Mouse (Mus musculus) lung, postnatal 4 days (tissue): ENCODE results near the gene Gm13289.
"Not testable (repeated sequence)": the region's sequence is repeated elsewhere in the genome, so short reads cannot be mapped to it uniquely, and the experiment has no call there.

Experiments
- DNase-seq, 2 experiments: peaks; one replicate each; pipeline ENCODE4 v3.0.0; 2021

Gm13289 gene

DNA sequence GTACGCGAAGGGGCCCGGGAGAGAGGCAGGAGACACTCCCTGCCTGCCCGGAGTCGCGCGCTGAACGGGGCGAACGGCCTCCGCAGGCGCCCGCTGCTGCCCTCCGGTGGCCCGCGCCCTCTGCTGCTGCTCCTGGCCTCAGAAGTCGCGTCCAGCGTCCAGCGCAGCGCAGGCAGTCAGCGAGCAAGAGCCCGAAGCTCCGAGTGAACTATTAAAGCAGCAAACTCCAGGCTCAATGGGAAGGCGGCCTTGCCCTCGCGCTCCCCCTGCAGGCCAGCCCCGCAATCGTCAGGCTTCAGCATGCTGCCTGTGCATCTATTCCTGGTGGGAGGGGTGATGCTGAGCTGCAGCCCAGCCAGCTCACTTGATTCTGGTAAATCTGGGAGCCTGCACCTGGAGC, at the start of gene Gm13289:
TSS of gene Gm13289 (plus strand) at position 301 of the 400 bp plus-strand sequence.
- not testable (repeated sequence) for DNase-seq

DNA sequence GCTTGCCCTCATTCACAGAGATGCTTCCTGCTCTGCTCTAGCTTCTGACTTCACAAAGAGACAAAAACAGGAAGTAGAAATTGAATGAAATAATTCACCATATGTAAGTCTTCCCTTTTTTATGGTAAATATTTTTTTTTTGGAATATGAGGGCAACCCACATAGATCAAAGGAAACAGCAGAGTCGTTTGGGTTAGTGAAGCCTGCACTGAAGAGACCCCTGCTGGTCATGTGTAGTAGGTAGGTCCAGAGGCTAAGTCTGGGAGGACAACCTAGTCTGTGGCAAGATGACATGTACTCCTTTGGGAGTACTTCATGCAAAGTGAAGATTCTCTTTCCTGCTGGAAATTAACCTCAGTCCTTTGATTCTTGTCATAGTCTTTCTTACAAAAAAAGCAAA, 49.4 kb upstream of the Gm13289 start:
- peak in 1 of 2 experiments; percentile 49 for DNase-seq

DNA sequence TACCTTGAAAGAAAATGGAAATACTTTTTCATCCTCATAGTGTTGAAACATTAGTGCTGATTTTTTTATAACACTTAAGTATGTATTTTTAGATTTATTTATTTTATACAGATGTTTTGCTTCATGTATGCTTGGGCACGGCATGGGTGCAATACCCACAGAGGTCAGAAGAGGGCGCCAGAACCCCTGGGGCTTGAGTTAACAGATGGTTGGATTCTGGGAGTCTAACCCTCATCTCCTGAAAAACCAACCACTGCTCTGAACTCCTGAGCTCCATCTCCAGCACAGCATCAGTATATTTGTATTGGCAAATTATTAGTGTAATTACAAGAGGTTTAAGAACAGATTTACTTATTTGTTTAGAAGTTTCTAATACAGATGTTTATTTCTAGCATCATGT, 38.2 kb upstream of the Gm13289 start:
- peak; percentile 75 to 83 for DNase-seq

DNA sequence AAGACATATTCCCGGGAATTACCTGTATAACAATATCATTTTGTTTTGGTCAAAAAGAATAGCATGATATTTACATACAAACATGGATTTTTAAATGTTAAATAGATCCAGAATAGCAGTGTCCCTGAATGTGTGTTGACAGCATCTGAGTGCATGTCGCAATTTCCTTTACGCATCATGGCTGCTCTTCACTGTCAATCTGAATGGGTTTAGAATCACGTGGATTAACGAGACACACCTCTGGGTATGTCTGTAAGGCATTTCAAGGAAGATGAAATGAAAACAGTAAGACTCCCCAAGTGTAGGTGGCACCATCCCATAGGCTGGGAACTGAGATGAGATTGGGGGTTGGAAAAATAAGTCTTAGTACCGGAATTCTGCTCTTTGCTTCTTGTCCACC, 37.7 kb upstream of the Gm13289 start:
- DNase-seq: no peak

- no peak for DNase-seq
Observed at GRCm38 (mm10) chr4:88741426-88741825, 35.3 kb upstream of the Gm13289 start.

DNA sequence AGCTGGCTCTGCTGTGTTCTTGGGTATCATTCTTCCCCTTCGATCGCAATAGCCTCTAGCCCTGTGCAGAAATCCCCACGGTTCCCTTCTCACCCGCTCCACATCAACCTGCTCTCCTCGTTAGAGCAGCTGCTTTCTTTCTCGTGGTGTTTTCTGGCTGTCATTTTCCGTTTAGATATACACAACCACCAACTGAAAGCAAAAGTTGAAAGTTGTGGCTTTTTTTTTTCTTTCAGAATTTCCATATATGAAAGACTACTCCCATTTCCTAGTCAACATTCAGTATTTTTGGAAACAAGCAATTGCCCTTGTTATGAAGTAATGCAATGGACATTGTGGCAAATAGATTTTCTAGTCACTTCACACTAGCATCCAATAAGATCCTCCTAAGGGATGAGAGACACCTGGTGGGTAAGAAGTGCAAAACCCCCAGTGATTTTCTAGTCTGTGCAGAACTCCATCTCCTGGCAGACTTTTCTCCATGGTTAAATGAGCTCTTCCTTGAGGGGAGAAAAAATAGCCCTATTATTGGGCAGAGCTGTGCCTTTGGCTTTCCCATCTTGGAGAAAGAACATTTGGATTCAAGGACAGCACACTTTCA, 33.9 kb upstream of the Gm13289 start:
- no peak for DNase-seq

- DNase-seq: no peak
Observed at GRCm38 (mm10) chr4:88744207-88744606, 32.5 kb upstream of the Gm13289 start.

GRCm38 (mm10) chr4:88749926-88750325, 26.8 kb upstream of the Gm13289 start:
- DNase-seq: no peak

GRCm38 (mm10) chr4:88754818-88755340, 21.8 kb upstream of the Gm13289 start, which contains the start of gene Gm13271:
Gm13271 (plus strand) TSS chr4:88754868.
- DNase-seq: peak; percentile 75 to 77

DNA sequence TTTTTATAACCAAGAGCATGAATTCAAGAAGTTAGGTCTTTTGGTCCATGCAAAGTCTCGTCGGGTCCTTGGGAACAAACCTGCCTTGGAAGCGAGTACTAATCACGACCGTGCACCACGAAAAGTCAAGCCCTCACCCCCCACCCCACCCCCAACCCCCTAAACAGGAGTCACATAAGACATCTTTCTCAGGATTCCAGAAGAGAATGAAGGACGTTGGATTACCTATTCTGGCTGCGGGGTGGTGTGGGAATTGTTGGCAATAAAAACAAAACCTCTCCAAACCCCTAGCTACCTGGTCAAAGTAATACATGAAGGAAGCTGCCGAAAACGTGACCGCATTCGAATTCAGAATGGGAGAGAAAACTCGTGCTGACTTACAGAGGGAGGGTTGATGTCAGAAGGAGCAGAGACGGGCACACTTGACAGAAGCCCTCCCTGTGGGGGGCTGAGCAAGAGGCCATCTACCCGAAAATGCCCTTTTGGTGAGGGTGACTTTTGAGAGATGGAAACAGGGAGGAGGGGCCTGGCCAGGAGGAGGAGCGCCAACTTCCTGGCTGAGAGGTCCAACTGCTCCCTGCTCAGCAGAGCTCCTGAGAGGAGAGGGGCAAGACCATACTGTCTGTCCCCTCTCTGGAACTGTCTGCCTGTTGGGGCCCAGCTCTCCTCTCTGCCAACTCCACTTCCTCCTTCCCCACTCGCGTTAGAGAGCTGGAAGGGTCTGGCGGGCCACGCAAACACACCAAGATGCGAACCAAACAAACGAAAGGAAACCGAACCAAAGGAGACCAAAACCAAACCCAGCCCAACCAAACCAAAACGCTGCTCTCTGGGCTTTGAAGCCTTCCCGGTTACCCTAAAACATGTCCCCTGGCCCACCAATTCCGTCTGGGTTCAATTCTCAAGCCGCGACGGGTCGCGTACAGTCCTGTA, 19.9 kb upstream of the Gm13289 start:
- not testable (repeated sequence) for DNase-seq

- peak; percentile 91 for DNase-seq
Observed at GRCm38 (mm10) chr4:88757628-88758031, 19.1 kb upstream of the Gm13289 start.

- DNase-seq: not testable (repeated sequence)
Observed at GRCm38 (mm10) chr4:88758751-88759150, 18.0 kb upstream of the Gm13289 start.

- peak; percentile 50 for DNase-seq
Observed at GRCm38 (mm10) chr4:88759610-88760268, 17.0 kb upstream of the Gm13289 start, which contains the start of gene Gm13283. Gm13283 (plus strand) TSS chr4:88760119.

DNA sequence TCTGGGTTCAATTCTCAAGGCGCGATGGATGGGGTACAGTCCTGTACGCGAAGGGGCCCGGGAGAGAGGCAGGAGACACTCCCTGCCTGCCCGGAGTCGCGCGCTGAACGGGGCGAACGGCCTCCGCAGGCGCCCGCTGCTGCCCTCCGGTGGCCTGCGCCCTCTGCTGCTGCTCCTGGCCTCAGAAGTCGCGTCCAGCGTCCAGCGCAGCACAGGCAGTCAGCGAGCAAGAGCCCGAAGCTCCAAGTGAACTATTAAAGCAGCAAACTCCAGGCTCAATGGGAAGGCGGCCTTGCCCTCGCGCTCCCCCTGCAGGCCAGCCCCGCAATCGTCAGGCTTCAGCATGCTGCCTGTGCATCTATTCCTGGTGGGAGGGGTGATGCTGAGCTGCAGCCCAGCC, 16.3 kb upstream of the Gm13289 start:
- DNase-seq: peak; percentile 86 to 93

DNA sequence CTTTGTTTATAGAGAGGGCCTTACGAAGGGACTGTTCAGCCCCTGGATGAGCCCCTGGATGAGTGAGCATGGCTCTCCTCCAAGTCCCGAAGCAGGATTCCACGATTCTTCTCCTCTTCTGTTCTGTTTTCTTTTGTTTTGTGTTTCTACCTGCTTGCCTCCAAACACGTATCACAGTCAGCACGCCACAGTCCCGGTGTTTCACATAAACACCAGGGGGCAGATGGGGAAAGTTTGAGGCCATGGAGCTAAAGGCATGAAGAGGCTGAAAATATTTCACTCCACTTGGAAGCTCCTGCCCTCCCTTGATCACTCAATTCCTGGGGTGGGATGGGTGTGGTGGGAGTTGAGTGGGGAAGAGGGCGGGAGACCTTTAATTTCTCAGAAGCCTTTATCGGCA, 14.9 kb upstream of the Gm13289 start:
- DNase-seq: peak; percentile 75 to 78

DNA sequence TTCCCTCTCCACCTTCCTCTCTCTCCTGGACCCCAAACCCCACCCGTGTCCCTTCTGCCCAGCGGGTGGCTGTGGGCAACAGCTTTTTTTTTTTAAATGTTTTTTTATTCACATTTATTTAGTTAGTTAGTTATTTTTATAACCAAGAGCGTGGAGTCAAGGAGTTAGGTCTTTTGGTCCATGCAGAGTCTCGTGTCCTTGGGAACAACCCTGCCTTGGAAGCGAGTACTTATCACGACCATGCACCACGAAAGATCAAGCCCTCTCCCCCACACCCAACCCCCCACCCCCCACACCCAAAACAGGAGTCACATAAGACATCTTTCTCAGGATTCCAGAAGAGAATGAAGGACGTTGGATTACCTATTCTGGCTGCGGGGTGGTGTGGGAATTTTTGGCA, 14.4 kb upstream of the Gm13289 start:
- DNase-seq: peak in 1 of 2 experiments; percentile 27

GRCm38 (mm10) chr4:88763384-88764018, 13.2 kb upstream of the Gm13289 start:
- peak; percentile 66 to 88 for DNase-seq

GRCm38 (mm10) chr4:88773534-88773933, 3.2 kb upstream of the Gm13289 start, which contains the start of gene Gm13290:
Gm13290 (plus strand) TSS chr4:88773834.
- not testable (repeated sequence) for DNase-seq

- DNase-seq: not testable (repeated sequence)
Observed at GRCm38 (mm10) chr4:88779550-88779949, 2.8 kb downstream of the Gm13289 start, which contains the start of gene Gm13272. Gm13272 (plus strand) TSS chr4:88779850.

DNA sequence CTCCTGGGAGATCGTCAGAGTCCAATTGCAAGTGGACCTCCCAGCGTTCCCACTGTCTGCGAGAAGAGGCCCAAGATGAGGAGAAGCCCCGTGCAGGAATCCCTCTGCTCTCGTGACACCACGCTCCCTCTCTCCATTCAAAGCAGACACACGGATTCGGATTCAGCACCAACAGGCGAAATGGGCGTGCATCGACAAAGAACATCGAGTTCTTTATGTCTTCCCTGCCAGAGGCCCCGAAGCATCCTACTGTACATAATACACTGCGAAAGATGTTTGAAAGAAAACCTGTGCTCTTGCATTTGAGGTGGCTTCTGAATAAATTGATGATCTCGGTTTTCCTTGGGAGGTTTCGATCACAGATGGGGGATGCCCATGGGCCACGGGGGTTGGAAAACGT, 3.6 kb downstream of the Gm13289 start:
- DNase-seq: not testable (repeated sequence)

DNA sequence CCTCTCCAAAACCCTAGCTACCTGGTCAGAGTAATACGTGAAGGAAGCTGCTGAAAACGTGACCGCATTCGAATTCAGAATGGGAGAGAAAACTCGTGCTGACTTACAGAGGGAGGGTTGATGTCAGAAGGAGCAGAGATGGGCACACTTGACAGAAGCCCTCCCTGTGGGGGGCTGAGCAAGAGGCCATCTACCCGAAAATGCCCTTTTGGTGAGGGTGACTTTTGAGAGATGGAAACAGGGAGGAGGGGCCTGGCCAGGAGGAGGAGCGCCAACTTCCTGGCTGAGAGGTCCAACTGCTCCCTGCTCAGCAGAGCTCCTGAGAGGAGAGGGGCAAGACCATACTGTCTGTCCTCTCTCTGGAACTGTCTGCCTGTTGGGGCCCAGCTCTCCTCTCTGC, 5.1 kb downstream of the Gm13289 start, which contains the start of gene Ifnz:
TSS of gene Ifnz (plus strand) at position 301 of the 400 bp plus-strand sequence.
- DNase-seq: not testable (repeated sequence)

DNA sequence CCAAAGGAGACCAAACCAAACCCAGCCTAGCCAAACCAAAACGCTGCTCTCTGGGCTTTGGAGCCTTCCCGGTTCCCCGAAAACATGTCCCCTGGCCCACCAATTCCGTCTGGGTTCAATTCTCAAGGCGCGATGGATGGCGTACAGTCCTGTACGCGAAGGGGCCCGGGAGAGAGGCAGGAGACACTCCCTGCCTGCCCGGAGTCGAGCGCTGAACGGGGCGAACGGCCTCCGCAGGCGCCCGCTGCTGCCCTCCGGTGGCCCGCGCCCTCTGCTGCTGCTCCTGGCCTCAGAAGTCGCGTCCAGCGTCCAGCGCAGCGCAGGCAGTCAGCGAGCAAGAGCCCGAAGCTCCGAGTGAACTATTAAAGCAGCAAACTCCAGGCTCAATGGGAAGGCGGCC, 5.6 kb downstream of the Gm13289 start:
- DNase-seq: peak; percentile 39 to 74
